Mouse (Mus musculus) liver, adult 2 months (tissue): ENCODE measurements around the gene Hsd17b14. TPM values are rescaled to one million over a fixed set of nuclear protein-coding genes. Genes with fewer than 3 reads are reported as not detected.

Experiments
- DNase-seq: peaks from one replicate; pipeline ENCODE4 v3.0.0-alpha.2; 2011; ENCODE audit warnings: low read depth, low spot score; ENCODE audit errors: extremely low read depth
- H3K27ac ChIP-seq: fragments of 200-500 bp; replicated peaks from 2 replicates; pipeline ENCODE4 v1.5.1; 2012; ENCODE audit warnings: low read depth, mild to moderate bottlenecking, control low read depth, inconsistent platforms, low read length; ENCODE audit not compliant: insufficient read depth
- H3K27me3 ChIP-seq: fragments of 200-500 bp; 2 replicates; pipeline ENCODE4 v1.6.1; 2012; ENCODE audit warnings: mild to moderate bottlenecking, moderate library complexity, low read length, inconsistent platforms; ENCODE audit not compliant: control insufficient read depth, insufficient read depth
- H3K36me3 ChIP-seq: fragments of 200-500 bp; 2 replicates; pipeline ENCODE4 v1.6.1; 2012; ENCODE audit warnings: low read length, inconsistent platforms; ENCODE audit not compliant: control insufficient read depth, insufficient read depth
- H3K4me1 ChIP-seq: fragments of 200-500 bp; 2 replicates; pipeline ENCODE4 v1.6.1; 2011; ENCODE audit warnings: low read length; ENCODE audit not compliant: control insufficient read depth, insufficient read depth
- H3K4me3 ChIP-seq: fragments of 200-500 bp; 2 replicates; pipeline ENCODE4 v1.5.1; 2011; ENCODE audit warnings: low read depth, mild to moderate bottlenecking, control low read depth, low read length, moderate library complexity; ENCODE audit not compliant: insufficient read depth
- H3K79me2 ChIP-seq: fragments of 200-500 bp; 2 replicates; pipeline ENCODE4 v1.6.1; 2012; ENCODE audit warnings: inconsistent platforms, mild to moderate bottlenecking, low read length, moderate library complexity; ENCODE audit not compliant: control insufficient read depth, insufficient read depth
- H3K9ac ChIP-seq: fragments of 200-500 bp; 2 replicates; pipeline ENCODE4 v1.6.1; 2012; ENCODE audit warnings: low read depth, mild to moderate bottlenecking, control low read depth, inconsistent platforms, low read length
- CTCF ChIP-seq: fragments of 200-500 bp; IDR thresholded peaks from 2 replicates; pipeline ENCODE4 v1.5.1; 2011; ENCODE audit warnings: low read depth, low read length, control low read depth
- POLR2A ChIP-seq: fragments of 200-500 bp; IDR thresholded peaks from 2 replicates; pipeline ENCODE4 v1.6.1; 2011; ENCODE audit warnings: low read length, control low read depth; ENCODE audit not compliant: insufficient read depth; ENCODE audit errors: extremely low read depth
- WGBS: fragments of 180-500 bp; shearing (Covaris S2); methylation state at CpG from one replicate; pipeline ENCODE4 v1.1.7; 2018; 5-methylcytosine and 5-hydroxymethylcytosine counted together
- polyA plus RNA-seq: library from polyadenylated mRNA; depleted of rRNA; stranded (reverse); fragments of >200 nt; gene quantifications from 2 replicates; pipeline ENCODE4 v1.2.3, GENCODE M21; 2012
- total RNA-seq: library from RNA; depleted of rRNA; stranded (reverse); fragments of >200 nt; gene quantifications from 2 replicates; pipeline ENCODE4 v1.2.3, GENCODE M21; 2014

Hsd17b14 gene
- total and polyA plus RNA-seq, 2 experiments, result not detected

DNA sequence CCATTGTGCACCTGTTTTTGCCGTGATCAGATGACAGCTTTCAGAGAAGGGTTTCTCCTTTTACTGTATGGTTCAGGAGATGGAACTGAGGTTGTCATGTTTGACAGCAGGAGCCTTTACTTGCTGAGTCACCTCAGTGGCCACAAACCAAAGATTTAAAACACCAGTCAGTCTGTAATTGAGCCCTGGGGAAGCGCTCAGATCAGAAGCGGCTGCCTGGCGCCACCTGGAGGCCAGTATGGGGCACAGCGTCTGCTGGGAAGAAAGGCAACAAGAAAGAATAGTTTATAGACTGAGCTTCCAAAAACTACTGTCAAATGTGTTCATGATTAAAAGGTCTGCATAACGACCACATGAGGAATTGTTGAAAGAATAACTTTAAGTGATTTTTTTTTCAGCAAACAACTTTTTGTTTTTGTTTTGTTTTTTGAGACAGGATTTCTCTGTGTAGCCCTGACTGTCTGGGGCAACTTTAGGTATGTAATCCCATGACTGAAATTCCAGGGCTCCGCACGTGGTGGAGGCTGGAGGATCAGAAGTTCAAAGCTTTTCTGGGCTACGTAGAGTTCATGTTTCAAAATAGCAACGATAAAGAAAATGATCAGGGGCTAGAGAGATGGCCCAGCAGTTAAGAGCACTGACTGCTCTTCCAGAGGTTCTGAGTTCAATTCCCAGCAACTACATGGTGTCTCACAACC lies 38.6 kb downstream of the Hsd17b14 start:
- TF ChIP-seq POLR2A (no peak), CTCF (peak; percentile 93)
- Histone ChIP-seq H3K4me1 (peaks cover 11% of the 10 kb centered on the region), H3K27ac (no peak overlapping the region), H3K9ac (no peak overlapping the region), H3K36me3 (no peaks in the 10 kb centered on the region), H3K79me2 (no peaks in the 10 kb centered on the region), H3K4me3 (no peak overlapping the region), H3K27me3 (no peaks in the 10 kb centered on the region)
- WGBS, result 22% methylated on average over 10 of the region's 10 CpGs
- peak; percentile 71 for DNase-seq

DNA sequence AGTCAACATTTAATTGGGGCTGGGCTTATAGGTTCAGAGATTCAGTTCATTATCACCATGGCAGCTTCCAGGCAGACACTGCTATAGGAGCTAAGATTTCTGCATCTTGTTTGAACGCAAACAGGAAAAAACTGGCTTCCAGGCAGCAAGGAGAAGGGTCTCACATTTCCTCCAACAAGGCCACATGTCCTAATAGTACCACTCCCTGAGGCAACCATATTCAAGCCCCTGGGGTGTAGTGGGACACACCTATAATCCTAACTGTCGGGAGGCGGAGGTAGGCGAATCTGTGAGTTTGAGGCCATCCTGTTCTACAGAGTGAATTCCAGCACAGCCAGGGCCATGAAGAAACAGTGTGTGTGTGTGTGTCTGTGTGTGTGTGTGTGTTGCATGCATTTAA lies 40.5 kb downstream of the Hsd17b14 start:
- Histone ChIP-seq H3K79me2 (no peaks in the 10 kb centered on the region), H3K36me3 (no peaks in the 10 kb centered on the region), H3K27ac (no peak overlapping the region), H3K27me3 (no peaks in the 10 kb centered on the region), H3K4me1 (peaks cover 11% of the 10 kb centered on the region), H3K9ac (no peak overlapping the region), H3K4me3 (no peak overlapping the region)
- TF ChIP-seq CTCF, result no peak
- no peak for TF ChIP-seq POLR2A
- 97% methylated on average over 4 of the region's 4 CpGs for WGBS
- DNase-seq, result no peak

DNA sequence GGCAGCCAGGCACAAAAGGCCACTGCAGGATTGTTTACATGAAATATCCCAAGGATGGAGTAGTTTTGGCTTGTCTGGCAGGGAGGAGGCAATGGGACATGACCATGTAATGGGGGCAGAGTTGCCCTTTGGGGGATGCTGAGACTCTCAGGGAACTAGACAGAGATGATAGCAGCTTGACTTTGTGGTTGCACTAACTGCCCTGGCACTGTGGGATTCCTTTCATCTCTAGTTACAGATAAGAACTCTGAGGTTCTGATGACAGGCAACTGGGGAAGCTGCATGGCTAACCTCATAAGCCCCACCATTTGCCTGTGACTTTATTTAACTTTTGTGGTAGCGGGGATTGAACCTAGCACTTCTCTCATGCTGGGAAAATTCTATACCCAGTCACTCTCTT lies 41.4 kb downstream of the Hsd17b14 start:
- Histone ChIP-seq H3K4me1 (peaks cover 11% of the 10 kb centered on the region), H3K9ac (no peak overlapping the region), H3K36me3 (no peaks in the 10 kb centered on the region), H3K27ac (no peak overlapping the region), H3K4me3 (no peak overlapping the region), H3K79me2 (no peaks in the 10 kb centered on the region), H3K27me3 (no peaks in the 10 kb centered on the region)
- TF ChIP-seq POLR2A, result no peak
- 100% methylated on average over 1 of the region's 1 CpGs for WGBS
- DNase-seq, result no peak

DNA sequence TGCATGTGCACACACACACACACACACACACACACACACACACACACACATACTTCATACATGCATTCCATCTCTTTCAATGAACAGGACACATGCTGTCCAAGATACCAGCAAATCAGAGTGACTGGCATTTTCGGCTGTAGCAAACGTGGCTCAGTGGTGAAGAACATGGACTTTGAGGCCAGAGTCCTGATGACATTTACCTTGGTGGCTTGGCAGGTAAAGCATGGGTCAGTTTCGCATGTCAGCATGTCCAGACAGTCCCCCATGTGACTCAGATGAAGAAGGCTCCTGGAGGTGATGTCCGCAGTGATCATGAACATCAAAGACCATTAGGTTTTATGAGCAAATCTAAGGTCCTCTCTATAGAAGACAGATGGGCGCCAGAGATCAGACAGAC lies 42.3 kb downstream of the Hsd17b14 start:
- Histone ChIP-seq H3K36me3 (no peaks in the 10 kb centered on the region), H3K4me3 (no peak overlapping the region), H3K27me3 (no peaks in the 10 kb centered on the region), H3K9ac (no peak overlapping the region), H3K4me1 (peaks cover 11% of the 10 kb centered on the region), H3K27ac (no peak overlapping the region), H3K79me2 (no peaks in the 10 kb centered on the region)
- peak; percentile 77 for DNase-seq
- TF ChIP-seq POLR2A, result no peak
- TF ChIP-seq CTCF, result no peak
- 45% methylated on average over 5 of the region's 5 CpGs for WGBS

DNA sequence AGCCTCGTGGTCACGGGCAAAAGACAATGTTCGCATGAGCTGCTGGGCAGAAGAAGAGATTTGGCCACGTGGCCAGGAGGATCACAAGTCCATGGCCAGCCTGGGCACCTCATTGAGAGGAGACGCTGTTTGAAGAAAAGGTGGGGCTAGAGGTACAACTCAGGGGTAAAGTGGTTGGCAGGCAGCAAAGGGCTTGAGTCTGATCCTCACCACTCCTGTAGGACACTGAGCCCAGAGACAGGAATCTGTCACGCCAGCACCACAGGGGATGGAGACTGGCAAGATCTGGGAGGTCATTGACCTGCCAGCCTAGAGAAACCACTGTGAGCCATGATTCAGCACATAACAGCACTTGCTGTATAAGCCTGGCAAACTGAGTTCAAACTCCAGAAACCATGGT lies 42.8 kb downstream of the Hsd17b14 start:
- Histone ChIP-seq H3K9ac (no peak overlapping the region), H3K79me2 (no peaks in the 10 kb centered on the region), H3K27me3 (no peaks in the 10 kb centered on the region), H3K36me3 (no peaks in the 10 kb centered on the region), H3K4me1 (peaks cover 11% of the 10 kb centered on the region), H3K27ac (no peak overlapping the region), H3K4me3 (no peak overlapping the region)
- WGBS, result 27% methylated on average over 6 of the region's 6 CpGs
- TF ChIP-seq POLR2A (no peak), CTCF (no peak)
- peak; percentile 82 for DNase-seq
